Mouse (Mus musculus) brain, adult 2 months (tissue): ENCODE measurements at regions not wholly inside any gene's neighbourhood (a gene's known extent, or its start where the extent isn't known, plus 50 kb on each side); places are given as distances from the start of the nearest gene placed in this dataset.

Experiments
- DNase-seq: peaks from one replicate; pipeline ENCODE4 v3.0.0; 2011; ENCODE audit warnings: low read depth, low spot score

GRCm38 (mm10) chr5:47185868-47186267 lies 797.1 kb upstream of the Slit2 start:
- DNase-seq: peak; percentile 4

DNA sequence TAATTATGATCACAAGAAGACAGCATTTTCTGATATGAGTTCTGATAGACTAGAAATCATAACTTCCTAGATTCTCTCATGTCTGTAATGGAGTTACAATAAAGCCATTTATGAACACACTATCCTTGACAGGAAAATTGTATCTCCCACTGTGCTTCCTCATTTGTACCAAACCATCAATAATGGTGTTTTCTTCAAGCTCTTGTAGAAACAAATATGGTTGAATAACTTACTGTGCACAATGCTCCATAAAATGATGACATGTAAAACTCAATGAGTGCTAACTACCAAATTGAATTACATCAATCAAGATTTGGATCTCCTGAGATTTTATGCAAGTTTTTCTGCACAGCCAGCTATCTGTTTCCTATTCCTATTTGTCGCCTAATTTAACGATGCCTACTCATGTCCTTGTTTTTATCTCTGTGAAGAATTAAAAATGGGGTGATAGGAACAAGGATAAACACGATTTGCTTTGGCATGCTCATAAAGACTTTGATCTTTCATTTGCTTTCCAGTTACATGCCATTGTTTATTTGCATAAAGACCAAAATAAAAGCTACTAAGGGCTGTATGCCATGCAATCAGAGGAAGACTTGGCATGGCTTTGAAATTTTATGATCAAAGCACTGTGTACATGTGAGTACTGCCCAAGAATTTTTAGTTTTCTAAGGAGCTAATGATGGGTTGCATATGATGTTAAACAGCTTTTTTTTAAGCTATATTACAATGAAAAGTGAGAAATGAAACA lies 780.6 kb upstream of the Slit2 start:
- no peak for DNase-seq

- no peak for DNase-seq
Observed at GRCm38 (mm10) chr5:47202915-47203296, 780.0 kb upstream of the Slit2 start.

DNA sequence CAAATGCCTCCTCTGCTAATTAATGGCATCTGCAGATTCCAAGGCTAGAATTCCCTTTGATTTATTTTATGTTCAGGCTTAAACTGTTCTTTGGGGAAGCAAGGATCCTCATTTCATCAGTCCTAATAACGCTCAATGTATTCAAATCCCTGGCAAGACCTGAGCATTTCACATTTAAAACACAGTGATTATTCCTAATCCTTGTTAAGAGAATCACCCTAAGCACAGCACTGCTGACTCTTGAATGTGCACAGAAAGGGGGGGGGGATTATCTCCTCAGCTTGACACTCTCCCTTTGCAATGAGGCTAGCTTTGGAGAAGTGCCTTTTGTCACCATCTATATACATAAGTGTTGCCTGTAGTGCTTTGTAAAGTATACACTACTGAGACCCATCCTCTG lies 772.4 kb upstream of the Slit2 start:
- no peak for DNase-seq

- no peak for DNase-seq
Observed at GRCm38 (mm10) chr5:47215421-47215820, 767.5 kb upstream of the Slit2 start.

- no peak for DNase-seq
Observed at GRCm38 (mm10) chr5:47225247-47225646, 757.7 kb upstream of the Slit2 start.

DNA sequence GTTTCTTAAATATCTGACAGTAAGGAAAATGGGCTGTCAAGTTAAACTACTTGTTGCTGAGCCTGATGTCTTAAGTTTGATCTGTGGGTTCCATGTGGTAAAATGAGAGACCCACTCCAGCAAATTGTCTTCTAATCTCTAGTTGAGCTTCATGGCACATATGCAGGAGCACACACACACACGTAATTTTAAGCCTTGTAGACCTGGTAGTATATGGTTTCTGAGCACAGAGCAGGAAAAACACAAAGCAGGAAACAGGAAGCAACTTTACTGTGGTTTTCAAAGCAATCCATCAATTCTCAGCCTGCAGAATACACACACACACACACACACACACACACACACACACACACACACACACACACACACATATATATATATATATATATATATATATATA lies 746.8 kb upstream of the Slit2 start:
- no peak for DNase-seq

- DNase-seq: no peak
Observed at GRCm38 (mm10) chr5:47240060-47240459, 742.9 kb upstream of the Slit2 start.

GRCm38 (mm10) chr5:47240586-47240985 lies 742.4 kb upstream of the Slit2 start:
- DNase-seq: peak; percentile 28

GRCm38 (mm10) chr5:47254835-47255369 lies 728.0 kb upstream of the Slit2 start:
- peak; percentile 22 for DNase-seq

GRCm38 (mm10) chr5:47261658-47262411 lies 721.1 kb upstream of the Slit2 start:
- no peak for DNase-seq

DNA sequence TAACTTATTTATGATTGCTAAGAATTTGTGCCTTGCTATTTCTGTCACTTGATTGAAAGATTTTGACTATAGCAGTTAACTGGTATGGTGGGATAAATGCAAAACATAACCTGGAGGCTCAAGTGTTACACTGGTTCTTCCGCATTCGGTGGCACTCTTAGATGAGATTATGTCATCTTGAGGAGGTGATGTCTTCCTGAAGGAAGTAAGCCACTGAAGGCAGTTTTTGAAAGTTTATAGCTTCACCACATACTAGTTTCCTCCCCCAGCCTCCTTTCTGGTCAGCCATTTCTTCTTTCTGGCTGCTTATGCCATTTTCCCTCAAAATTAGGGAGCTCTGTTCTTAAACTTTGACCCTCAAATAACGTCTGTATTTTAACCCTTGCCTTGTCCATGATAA lies 710.3 kb upstream of the Slit2 start:
- DNase-seq: no peak

DNA sequence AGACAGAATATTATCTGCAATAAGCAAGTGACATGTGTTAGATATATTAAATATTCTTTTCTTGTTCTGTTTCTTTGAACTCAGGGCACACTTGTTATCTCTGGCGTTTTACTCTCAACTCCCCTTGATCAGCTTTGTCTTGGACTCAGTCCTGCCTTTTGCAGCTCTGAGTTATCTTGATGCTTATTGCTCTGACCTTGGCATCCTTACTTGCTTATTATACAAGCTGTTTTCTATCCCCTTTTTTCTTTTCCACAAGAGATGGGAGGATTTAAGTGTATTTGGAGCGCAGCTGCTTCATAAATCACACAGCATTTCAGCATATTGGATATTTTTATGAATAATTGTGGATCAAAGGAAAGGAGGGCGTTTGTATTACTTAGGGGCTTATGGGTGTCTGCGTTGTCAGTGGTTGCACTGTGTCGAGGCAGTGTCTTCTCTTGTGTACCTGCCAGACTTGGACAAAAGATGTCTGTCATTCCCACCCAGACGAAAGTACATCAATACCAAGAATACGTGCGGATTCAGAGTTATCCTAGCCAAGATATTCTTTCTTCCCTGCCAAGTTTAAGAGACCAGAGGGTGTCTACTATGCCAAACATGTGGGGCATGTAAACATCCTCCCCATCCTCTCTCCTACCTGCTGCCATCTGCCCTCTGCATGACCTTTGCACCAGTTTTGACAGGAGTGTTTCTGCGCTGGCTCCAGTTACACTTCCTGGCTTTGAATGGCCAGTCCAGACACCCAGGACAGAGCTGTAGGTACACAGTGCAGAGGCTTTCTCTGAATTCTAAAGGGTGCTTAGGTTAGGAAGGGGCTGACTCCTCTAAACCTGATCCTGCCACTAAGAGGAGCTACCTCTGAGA lies 709.3 kb upstream of the Slit2 start:
- DNase-seq: no peak

- no peak for DNase-seq
Observed at GRCm38 (mm10) chr5:47274256-47274638, 708.7 kb upstream of the Slit2 start.

- DNase-seq: no peak
Observed at GRCm38 (mm10) chr5:47276231-47277195, 706.4 kb upstream of the Slit2 start.

GRCm38 (mm10) chr5:47279630-47280029 lies 703.3 kb upstream of the Slit2 start:
- no peak for DNase-seq

- peak; percentile 83 for DNase-seq
Observed at GRCm38 (mm10) chr5:47299602-47300001, 683.3 kb upstream of the Slit2 start.

DNA sequence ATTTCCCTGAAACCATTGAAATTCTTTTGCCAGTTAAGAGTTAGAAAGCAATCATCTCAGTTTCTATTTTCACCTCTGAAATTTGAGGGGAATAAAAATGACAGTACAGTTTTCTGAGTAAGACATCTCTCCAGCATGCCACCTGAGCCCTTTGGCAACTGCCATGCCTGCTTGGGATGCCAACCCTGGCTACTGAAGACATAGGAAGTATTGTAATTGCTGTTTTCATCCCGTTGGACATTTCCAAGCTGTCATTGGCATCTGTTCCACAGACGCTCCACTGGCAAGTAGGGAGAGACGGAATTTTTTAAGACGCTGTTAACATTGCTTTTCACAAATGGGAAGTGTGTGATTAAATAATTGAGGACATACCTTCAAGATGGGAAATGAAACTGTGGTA lies 665.4 kb upstream of the Slit2 start:
- peak; percentile 40 for DNase-seq

DNA sequence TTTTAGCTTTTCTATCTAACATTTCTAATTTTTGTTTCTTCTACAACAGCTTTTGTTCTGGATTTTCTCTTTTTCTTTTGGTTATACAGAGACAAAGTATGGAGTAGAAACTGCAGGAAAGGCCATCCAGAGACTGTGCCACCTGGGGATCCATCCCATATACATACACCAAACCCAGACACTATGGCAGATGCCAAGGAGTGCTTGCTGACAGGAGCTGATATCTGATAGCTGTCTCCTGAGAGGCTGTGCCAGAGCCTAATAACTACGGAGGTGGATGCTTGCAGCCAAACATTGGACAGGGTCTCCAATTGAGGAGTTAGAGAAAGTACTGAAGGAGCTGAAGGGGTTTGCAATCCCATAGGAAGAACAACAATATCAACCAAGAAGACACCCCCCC lies 664.8 kb upstream of the Slit2 start:
- DNase-seq: no peak

- no peak for DNase-seq
Observed at GRCm38 (mm10) chr5:47322511-47323167, 660.3 kb upstream of the Slit2 start.
